Comparison of ENCODE assay signal across 11 mouse cellular contexts in the genomic region with DNA sequence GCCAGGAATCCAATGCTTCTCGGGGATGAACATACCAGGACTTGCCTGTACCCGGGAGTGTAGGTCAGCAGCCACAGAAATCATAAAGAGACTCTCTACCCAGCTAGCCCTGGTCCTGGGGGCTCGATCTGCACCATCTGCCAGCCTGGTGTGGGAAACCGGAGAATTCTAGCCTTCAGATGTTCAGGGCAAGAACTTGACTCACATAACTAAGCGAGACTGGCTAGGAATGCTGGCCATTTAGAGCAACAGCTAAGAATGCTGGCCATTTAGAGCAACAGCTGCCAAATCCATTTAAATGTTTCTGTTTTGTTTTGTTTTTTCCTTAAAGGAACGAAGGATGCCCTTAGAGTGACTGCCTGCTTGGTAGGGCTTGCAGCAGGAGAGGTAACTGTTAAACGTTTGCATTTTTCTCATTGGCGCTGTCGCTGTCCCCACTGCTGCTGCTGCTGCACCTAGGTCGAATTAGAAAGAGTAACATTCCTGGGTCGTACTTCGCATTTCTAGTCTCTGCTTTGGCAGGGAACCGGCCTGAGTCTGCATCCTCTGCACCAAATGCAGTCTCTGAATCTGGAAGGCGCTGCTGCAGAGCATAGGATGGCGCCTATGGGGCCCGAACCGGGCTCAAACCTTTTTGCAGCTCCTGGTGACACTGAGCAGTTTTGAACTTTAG. TPM values are rescaled to one million over a fixed set of nuclear protein-coding genes. Genes with fewer than 3 reads are reported as not detected.
DNase-seq lines count a peak whose midpoint lies in the region; ATAC-seq and TF ChIP-seq lines count a peak whose summit lies in the region.
"Had no signal": no experiment of that assay in that cellular context is flagged by ENCODE, and none has a peak within 500 bp of the region (broad histone marks: within the 10 kb centered on the region; RNA-seq: fewer than 3 reads in every experiment).

No protein-coding gene starts in this region.

- H3K9ac ChIP-seq in embryonic facial prominence, embryonic 13.5 days, result peak overlapping the region; percentile 81
- no peak overlapping the region for H3K9ac ChIP-seq in intestine, embryonic 15.5 days

- peak overlapping the region; percentile 60 for H3K4me3 ChIP-seq in kidney, adult 2 months (ENCODE audit: insufficient read depth, low read depth, low read length)
- peak overlapping the region; percentile 67 for H3K4me3 ChIP-seq in embryonic facial prominence, embryonic 13.5 days
- peak overlapping the region; percentile 58 for H3K4me3 ChIP-seq in intestine, embryonic 15.5 days (replicated peaks)

- no peak for TF ChIP-seq CTCF in kidney, adult 2 months (conservative IDR thresholded peaks at IDR 0.05; ENCODE audit: insufficient read depth, insufficient read length, low read depth, low read length)

- H3K4me1 ChIP-seq in kidney, adult 2 months (ENCODE audit: control insufficient read depth, insufficient read depth, low read length), result no peaks in the 10 kb centered on the region
- H3K4me1 ChIP-seq in embryonic facial prominence, embryonic 13.5 days, result peaks cover 42% of the 10 kb centered on the region
- H3K4me1 ChIP-seq in intestine, embryonic 15.5 days (replicated peaks), result peaks cover 17% of the 10 kb centered on the region

- H3K27me3 ChIP-seq in kidney, adult 2 months (replicated peaks; ENCODE audit: control insufficient read depth, insufficient read depth, low read length), result no peaks in the 10 kb centered on the region
- peaks cover 33% of the 10 kb centered on the region for H3K27me3 ChIP-seq in embryonic facial prominence, embryonic 13.5 days
- H3K27me3 ChIP-seq in intestine, embryonic 15.5 days (replicated peaks), result peaks cover 34% of the 10 kb centered on the region

- H3K4me2 ChIP-seq in embryonic facial prominence, embryonic 13.5 days, result peak overlapping the region; percentile 94
- H3K4me2 ChIP-seq in intestine, embryonic 15.5 days (replicated peaks), result peak overlapping the region; percentile 96

- no peaks in the 10 kb centered on the region for H3K36me3 ChIP-seq in kidney, adult 2 months (ENCODE audit: control insufficient read depth, insufficient read depth, low read length)
- H3K36me3 ChIP-seq in embryonic facial prominence, embryonic 13.5 days, result peaks cover 20% of the 10 kb centered on the region
- no peaks in the 10 kb centered on the region for H3K36me3 ChIP-seq in intestine, embryonic 15.5 days
- H3K36me3 ChIP-seq: G1E had no signal

- TF ChIP-seq POLR2A in kidney, adult 2 months (IDR thresholded peaks at IDR 0.05; ENCODE audit: low read depth, low read length), result no peak

- H3K9me3 ChIP-seq in embryonic facial prominence, embryonic 13.5 days, result no peaks in the 10 kb centered on the region
- no peaks in the 10 kb centered on the region for H3K9me3 ChIP-seq in intestine, embryonic 15.5 days

- 19% methylated on average over 17 of the region's 17 CpGs for WGBS in kidney, adult 2 months
- whole genome bisulfite sequencing in embryonic facial prominence, embryonic 13.5 days, result 7% methylated on average over 17 of the region's 17 CpGs
- 15% methylated on average over 17 of the region's 17 CpGs for WGBS in intestine, embryonic 15.5 days

- H3K27ac ChIP-seq in kidney, adult 2 months (ENCODE audit: insufficient read depth, low read depth, low read length), result 0 out of 2 replicates have a peak overlapping the region, but pooled peaks have one; percentile 0
- peak overlapping the region; percentile 72 for H3K27ac ChIP-seq in embryonic facial prominence, embryonic 13.5 days
- H3K27ac ChIP-seq in intestine, embryonic 15.5 days, result no peak overlapping the region

- DNase-seq in kidney, adult 2 months, result no peak
- DNase-seq in kidney, postnatal 36 days, result no peak
- peak; percentile 47 for DNase-seq in neural tube, embryonic 10.5 days (ENCODE audit: extremely low spot score, low spot score)
- no peak for DNase-seq in cerebellum, adult 9-11 months
- no peak for DNase-seq in left cerebral cortex, postnatal 25 days (ENCODE audit: low spot score in 2 of 2)
- DNase-seq in layer of hippocampus, adult 18-20 months (ENCODE audit: low spot score in 2 of 2), result no peak
- DNase-seq: cerebellum, adult 9-10 months had no signal

- no peak for ATAC-seq in embryonic facial prominence, embryonic 13.5 days (ENCODE audit: insufficient number of reproducible peaks, insufficient read depth, low FRiP score, low TSS enrichment, low read depth)
- ATAC-seq in intestine, embryonic 15.5 days, result no peak

- intact Hi-C loops in left cerebral cortex, postnatal 25 days (cut with DNase I), result loop anchor here (5.0 to 10.0 kb wide), 2 partner anchors 355 to 923 kb away; no protein-coding TSS in a partner anchor

RNA-seq across cellular contexts. Expression of a gene that starts 1.5 kb away (rescaled TPM):
- 300 and 359 TPM in 2 replicates for polyA plus RNA-seq in kidney, adult 2 months (2012; rRNA removed)
- polyA plus RNA-seq in embryonic facial prominence, embryonic 13.5 days (2015; fragmentation: Nextera tagmentation; extraction: Ambion mirVana), result 113 and 143 TPM in 2 replicates
- 41.4 and 46.0 TPM in 2 replicates for polyA plus RNA-seq in intestine, embryonic 15.5 days (2015; fragmentation: Nextera tagmentation; extraction: Ambion mirVana)
- total RNA-seq in left cerebral cortex, postnatal 25 days (2021), result 10 to 100 TPM; 11.8 to 14.4 TPM
- 10 to 100 TPM; 12.6 to 13.3 TPM for total RNA-seq in layer of hippocampus, adult 18-20 months (2021)
- polyA plus RNA-seq: G1E had no signal

RNA-seq across cellular contexts. Expression of a gene that starts 14.7 kb away (rescaled TPM):
- polyA plus RNA-seq in kidney, adult 2 months (2012; rRNA removed), result 28.0 and 37.5 TPM in 2 replicates
- 0.31 and 2.2 TPM in 2 replicates for polyA plus RNA-seq in embryonic facial prominence, embryonic 13.5 days (2015; fragmentation: Nextera tagmentation; extraction: Ambion mirVana)
- polyA plus RNA-seq in intestine, embryonic 15.5 days (2015; fragmentation: Nextera tagmentation; extraction: Ambion mirVana), result 3.2 and 9.4 TPM in 2 replicates
- not detected for total RNA-seq in left cerebral cortex, postnatal 25 days (2021)
- total RNA-seq in layer of hippocampus, adult 18-20 months (2021), result not detected
- total RNA-seq: left cerebral cortex, postnatal 36 days had no signal
- polyA plus RNA-seq: G1E had no signal

RNA-seq across cellular contexts. Expression of a gene that starts 23.9 kb away (rescaled TPM):
- not detected in 2 replicates for polyA plus RNA-seq in kidney, adult 2 months (2012; rRNA removed)
- not detected in 2 replicates for polyA plus RNA-seq in embryonic facial prominence, embryonic 13.5 days (2015; fragmentation: Nextera tagmentation; extraction: Ambion mirVana)
- not detected in 2 replicates for polyA plus RNA-seq in intestine, embryonic 15.5 days (2015; fragmentation: Nextera tagmentation; extraction: Ambion mirVana)
- not detected for total RNA-seq in left cerebral cortex, postnatal 25 days (2021)
- total RNA-seq in layer of hippocampus, adult 18-20 months (2021), result not detected
- total RNA-seq: left cerebral cortex, postnatal 36 days had no signal
- polyA plus RNA-seq: G1E had no signal
